Mouse (Mus musculus): ENCODE data around the gene Hoxa4.

GRCm38 (mm10) chr6:52209685-52210046 is 18.1 kb upstream of the Hoxa4 start:
- TF ChIP-seq CTCF (IDR thresholded peaks at IDR 0.05; ENCODE audit: low read depth) (no peak), EP300 (IDR thresholded peaks at IDR 0.05; ENCODE audit: low read depth) (no peak)
